Mouse (Mus musculus) liver, embryonic 13.5 days (tissue): ENCODE data around the gene D930048N14Rik. TPM values are rescaled to one million over a fixed set of nuclear protein-coding genes. Genes with fewer than 3 reads are reported as not detected.
A peak's percentile ranks its signal among the peaks of the same experiment; 100 is the strongest.
"Not testable (repeated sequence)": the region's sequence is repeated elsewhere in the genome, so short reads cannot be mapped to it uniquely, and the experiment has no call there.

Source experiments
- ATAC-seq: fragments of 200-750 bp; cut with Nextera tagmentation; 2 replicates; pipeline ENCODE4 v1.8.0; 2017; ENCODE audit warnings: low read depth, mild to moderate bottlenecking, moderate number of reproducible peaks, moderate library complexity
- DNase-seq: peaks from one replicate; pipeline ENCODE4 v3.0.0; 2022
- H3K27ac ChIP-seq: fragments of 300-500 bp; sonication (generic); 2 replicates; pipeline ENCODE4 v1.5.1; 2015; ENCODE audit warnings: moderate library complexity, mild to moderate bottlenecking, inconsistent platforms
- H3K27me3 ChIP-seq: fragments of 300-500 bp; sonication (generic); 2 replicates; pipeline ENCODE4 v1.6.1; 2015; ENCODE audit warnings: mild to moderate bottlenecking, inconsistent platforms
- H3K36me3 ChIP-seq: fragments of 300-500 bp; sonication (generic); 2 replicates; pipeline ENCODE4 v1.6.1; 2015; ENCODE audit warnings: mild to moderate bottlenecking, inconsistent platforms
- H3K4me1 ChIP-seq: fragments of 300-500 bp; sonication (generic); replicated peaks from 2 replicates; pipeline ENCODE4 v1.6.1; 2015; ENCODE audit warnings: inconsistent platforms
- H3K4me2 ChIP-seq: fragments of 300-500 bp; sonication (generic); 2 replicates; pipeline ENCODE4 v1.6.1; 2015; ENCODE audit warnings: inconsistent platforms, mild to moderate bottlenecking, moderate library complexity
- H3K4me3 ChIP-seq: fragments of 300-500 bp; sonication (generic); replicated peaks from 2 replicates; pipeline ENCODE4 v1.5.1; 2015; ENCODE audit warnings: mild to moderate bottlenecking, inconsistent platforms
- H3K9ac ChIP-seq: fragments of 300-500 bp; sonication (generic); 2 replicates; pipeline ENCODE4 v1.6.1; 2015; ENCODE audit warnings: mild to moderate bottlenecking, inconsistent platforms
- H3K9me3 ChIP-seq: fragments of 300-500 bp; sonication (generic); replicated peaks from 2 replicates; pipeline ENCODE4 v1.6.1; 2016; ENCODE audit warnings: inconsistent platforms
- WGBS: fragments of 180-500 bp; shearing (Covaris S2); methylation state at CpG from one replicate; pipeline ENCODE4 v1.1.7; 2015; ENCODE audit not compliant: insufficient replicate concordance; 5-methylcytosine and 5-hydroxymethylcytosine counted together
- polyA plus RNA-seq: library from polyadenylated mRNA; unstranded; fragments of >200 nt; fragmentation: Nextera tagmentation; extraction: Ambion mirVana; gene quantifications from 2 replicates; pipeline ENCODE4 v1.2.1, GENCODE M21; 2015

D930048N14Rik gene
- polyA plus RNA-seq, 1 experiment from 2014 or later = 0.29 TPM

DNA sequence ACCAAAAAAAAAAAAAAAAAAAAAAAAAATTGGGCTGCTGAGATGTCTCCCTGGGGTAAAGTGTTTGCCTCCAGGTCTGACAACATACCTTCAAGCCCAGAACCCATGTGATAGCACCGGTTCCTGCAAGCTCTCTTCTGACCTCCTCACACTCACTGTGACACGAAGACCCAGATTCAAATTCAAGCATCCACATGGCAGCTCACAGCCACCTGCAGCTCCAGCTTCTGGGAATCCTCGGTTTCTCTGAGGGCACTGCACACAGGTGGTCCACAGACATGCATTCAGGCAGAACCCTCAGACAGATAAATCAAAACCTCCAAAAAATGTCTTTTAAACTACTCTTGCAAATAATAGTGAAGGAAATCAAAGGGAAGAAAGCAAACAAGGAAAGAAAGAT, 28.7 kb downstream of the D930048N14Rik start:
- Histone ChIP-seq H3K9me3 (no peaks in the 10 kb centered on the region), H3K4me1 (peaks cover 8% of the 10 kb centered on the region), H3K27me3 (no peaks in the 10 kb centered on the region), H3K4me3 (no peak overlapping the region), H3K4me2 (no peak overlapping the region), H3K27ac (no peak overlapping the region), H3K36me3 (no peaks in the 10 kb centered on the region), H3K9ac (no peak overlapping the region)
- ATAC-seq (no peak), DNase-seq (no peak)
- 63% methylated on average over 3 of the region's 3 CpGs for WGBS

GRCm38 (mm10) chr11:51681324-51681975, 30.7 kb downstream of the D930048N14Rik start:
- H3K4me2 ChIP-seq = peak overlapping the region; percentile 58
- no peaks in the 10 kb centered on the region for H3K27me3 ChIP-seq
- H3K27ac ChIP-seq = no peak overlapping the region
- ATAC-seq (peak; percentile 43; the same call in 1 of the 2 replicates), DNase-seq (peak; percentile 75)
- WGBS = 22% methylated on average over 13 of the region's 13 CpGs
- no peaks in the 10 kb centered on the region for H3K9me3 ChIP-seq
- H3K36me3 ChIP-seq = peaks cover 8% of the 10 kb centered on the region; the same call in 1 of the 2 replicates
- H3K9ac ChIP-seq = peak overlapping the region; percentile 66
- peak overlapping the region; percentile 36 for H3K4me3 ChIP-seq
- peaks cover 8% of the 10 kb centered on the region for H3K4me1 ChIP-seq

- ATAC-seq = 0 out of 2 replicates have a peak, but pooled peaks have one; percentile 5
- H3K4me1 ChIP-seq = peaks cover 8% of the 10 kb centered on the region
- H3K4me2 ChIP-seq = 0 out of 2 replicates have a peak overlapping the region, but pooled peaks have one; percentile 58
- DNase-seq = no peak
- H3K27me3 ChIP-seq = no peaks in the 10 kb centered on the region
- H3K4me3 ChIP-seq = no peak overlapping the region
- 36% methylated on average over 8 of the region's 8 CpGs for WGBS
- no peak overlapping the region for H3K9ac ChIP-seq
- H3K27ac ChIP-seq = no peak overlapping the region
- no peaks in the 10 kb centered on the region for H3K9me3 ChIP-seq
- peaks cover 8% of the 10 kb centered on the region; the same call in 1 of the 2 replicates for H3K36me3 ChIP-seq
Measured at GRCm38 (mm10) chr11:51681976-51682374, 31.2 kb downstream of the D930048N14Rik start.

- ATAC-seq = peak; percentile 99
- H3K4me3 ChIP-seq = peak within 1 kb of the TSS; percentile 80
- WGBS = under 1% methylated on average over 60 of the region's 60 CpGs
Measured at GRCm38 (mm10) chr11:51688330-51689328, 37.9 kb downstream of the D930048N14Rik start, which contains the start of gene 0610009B22Rik. 0610009B22Rik (minus strand) TSS chr11:51688874.

GRCm38 (mm10) chr11:51689343-51689742, 38.6 kb downstream of the D930048N14Rik start:
- peak overlapping the region; percentile 80 for H3K4me3 ChIP-seq
- H3K9ac ChIP-seq = 0 out of 2 replicates have a peak overlapping the region, but pooled peaks have one; percentile 76
- peak overlapping the region; percentile 75 for H3K4me2 ChIP-seq
- ATAC-seq (no peak), DNase-seq (no peak)
- H3K36me3 ChIP-seq = peaks cover 8% of the 10 kb centered on the region; the same call in 1 of the 2 replicates
- no peaks in the 10 kb centered on the region for H3K9me3 ChIP-seq
- H3K27ac ChIP-seq = peak overlapping the region; percentile 94
- WGBS = 21% methylated on average over 6 of the region's 6 CpGs
- H3K27me3 ChIP-seq = no peaks in the 10 kb centered on the region
- peaks cover 16% of the 10 kb centered on the region for H3K4me1 ChIP-seq

More at GRCm38 (mm10) chr11:51688330-51689328, 37.9 kb downstream of the D930048N14Rik start, which contains the start of gene 0610009B22Rik:
- peak within 1 kb of the TSS; percentile 86 for H3K9ac ChIP-seq
- peaks cover 16% of the 10 kb centered on the region for H3K4me1 ChIP-seq
- peaks cover 8% of the 10 kb centered on the region; the same call in 1 of the 2 replicates for H3K36me3 ChIP-seq
- peak; percentile 100 for DNase-seq
- H3K27ac ChIP-seq = peak within 1 kb of the TSS; percentile 94
- no peaks in the 10 kb centered on the region for H3K27me3 ChIP-seq
- no peaks in the 10 kb centered on the region for H3K9me3 ChIP-seq
- H3K4me2 ChIP-seq = peak within 1 kb of the TSS; percentile 86

DNA sequence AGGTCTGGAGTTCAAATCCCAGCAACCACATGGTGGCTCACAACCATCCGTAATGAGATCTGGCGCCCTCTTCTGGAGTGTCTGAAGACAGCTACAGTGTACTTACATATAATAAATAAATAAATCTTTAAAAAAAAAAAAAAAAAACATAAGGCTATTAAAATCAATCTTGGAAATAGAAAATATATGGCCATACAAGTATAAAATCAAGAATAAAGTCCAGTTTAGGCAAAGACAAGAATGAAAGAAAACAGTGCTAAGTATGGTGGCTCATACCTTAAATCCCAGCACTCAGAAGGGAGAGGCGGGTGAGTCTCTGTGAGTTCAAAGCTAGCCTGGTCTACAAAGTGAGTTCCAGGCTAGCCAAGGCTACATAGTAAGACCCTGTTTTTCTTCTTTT, 39.8 kb downstream of the D930048N14Rik start:
- not testable (repeated sequence) for H3K4me2 ChIP-seq, H3K9me3 ChIP-seq, H3K27me3 ChIP-seq, H3K36me3 ChIP-seq, H3K9ac ChIP-seq, H3K4me3 ChIP-seq, DNase-seq, ATAC-seq, H3K27ac ChIP-seq
- peaks cover 16% of the 10 kb centered on the region for H3K4me1 ChIP-seq
- WGBS = 62% methylated on average over 2 of the region's 3 CpGs

GRCm38 (mm10) chr11:51694984-51695383, 44.2 kb downstream of the D930048N14Rik start:
- 89% methylated on average over 3 of the region's 3 CpGs for WGBS
- DNase-seq (no peak), ATAC-seq (no peak)
- Histone ChIP-seq H3K27me3 (no peaks in the 10 kb centered on the region), H3K4me2 (no peak overlapping the region), H3K4me1 (no peaks in the 10 kb centered on the region), H3K9ac (no peak overlapping the region), H3K9me3 (no peaks in the 10 kb centered on the region), H3K36me3 (peaks cover 37% of the 10 kb centered on the region), H3K4me3 (no peak overlapping the region), H3K27ac (no peak overlapping the region)

GRCm38 (mm10) chr11:51702831-51703230, 52.1 kb downstream of the D930048N14Rik start:
- Histone ChIP-seq H3K4me1 (no peaks in the 10 kb centered on the region), H3K4me2 (no peak overlapping the region), H3K9ac (no peak overlapping the region), H3K27me3 (no peaks in the 10 kb centered on the region), H3K4me3 (no peak overlapping the region), H3K9me3 (no peaks in the 10 kb centered on the region), H3K27ac (no peak overlapping the region), H3K36me3 (peaks cover 78% of the 10 kb centered on the region)
- DNase-seq = no peak
- 78% methylated on average over 3 of the region's 3 CpGs for WGBS
- no peak for ATAC-seq

DNA sequence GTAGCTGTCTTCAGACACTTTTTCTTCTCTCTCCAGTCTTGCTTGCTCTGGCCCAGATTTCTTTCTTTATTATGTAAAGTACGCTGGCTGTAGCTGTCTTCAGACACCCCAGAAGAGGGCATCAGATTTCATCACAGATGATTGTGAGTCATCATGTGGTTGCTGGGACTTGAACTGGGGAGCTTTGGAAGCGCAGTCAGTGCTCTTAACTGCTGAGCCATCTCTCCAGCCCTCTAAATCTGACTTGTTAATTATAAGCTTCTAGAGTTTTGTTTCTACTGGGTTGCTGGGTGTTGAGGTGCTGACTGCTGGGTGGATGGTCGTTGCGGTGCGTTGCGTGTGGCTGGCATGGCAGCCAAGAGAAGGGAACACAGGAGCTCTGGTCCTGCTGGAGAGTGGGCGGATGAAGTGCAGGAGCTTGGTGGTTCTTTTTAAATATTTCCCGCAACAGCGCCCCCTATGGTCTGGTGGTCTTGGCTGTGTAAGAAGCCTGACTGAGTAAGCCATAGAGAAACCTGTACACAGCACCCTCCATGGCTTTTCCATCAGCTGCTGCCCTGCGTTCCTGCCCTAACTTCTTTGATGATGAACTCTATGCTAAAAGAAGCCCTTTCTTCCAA, 52.7 kb downstream of the D930048N14Rik start:
- ATAC-seq (no peak), DNase-seq (peak; percentile 21)
- H3K36me3 ChIP-seq = peaks cover 77% of the 10 kb centered on the region
- H3K4me3 ChIP-seq = no peak overlapping the region
- H3K9ac ChIP-seq = no peak overlapping the region
- no peaks in the 10 kb centered on the region for H3K27me3 ChIP-seq
- no peak overlapping the region for H3K27ac ChIP-seq
- H3K4me2 ChIP-seq = no peak overlapping the region
- 69% methylated on average over 10 of the region's 10 CpGs for WGBS
- H3K9me3 ChIP-seq = no peaks in the 10 kb centered on the region
- H3K4me1 ChIP-seq = no peaks in the 10 kb centered on the region

GRCm38 (mm10) chr11:51706451-51706850, 55.7 kb downstream of the D930048N14Rik start:
- whole genome bisulfite sequencing = 94% methylated on average over 10 of the region's 10 CpGs
- ATAC-seq = no peak
- H3K36me3 ChIP-seq = peaks cover 67% of the 10 kb centered on the region

More at GRCm38 (mm10) chr11:51706451-51706850, 55.7 kb downstream of the D930048N14Rik start:
- no peaks in the 10 kb centered on the region for H3K4me1 ChIP-seq
- H3K27me3 ChIP-seq = no peaks in the 10 kb centered on the region
- no peak overlapping the region for H3K9ac ChIP-seq
- no peak overlapping the region for H3K4me2 ChIP-seq
- no peak overlapping the region for H3K4me3 ChIP-seq
- no peaks in the 10 kb centered on the region for H3K9me3 ChIP-seq
- no peak overlapping the region for H3K27ac ChIP-seq
- DNase-seq = no peak
